Mouse (Mus musculus) hindbrain, embryonic 13.5 days (tissue): ENCODE results near the gene Hdc. TPM values are rescaled to one million over a fixed set of nuclear protein-coding genes. Genes with fewer than 3 reads are reported as not detected.
A peak's percentile ranks its signal among the peaks of the same experiment; 100 is the strongest.

ENCODE experiments used
- ATAC-seq: fragments of 200-750 bp; cut with Nextera tagmentation; 2 replicates; pipeline ENCODE4 v1.8.0; 2017; ENCODE audit warnings: moderate TSS enrichment; ENCODE audit not compliant: low FRiP score
- H3K27ac ChIP-seq: fragments of 300-500 bp; sonication (generic); 2 replicates; pipeline ENCODE4 v1.5.1; 2015; ENCODE audit warnings: inconsistent platforms, mild to moderate bottlenecking, moderate library complexity
- H3K27me3 ChIP-seq: fragments of 300-500 bp; sonication (generic); 2 replicates; pipeline ENCODE4 v1.6.1; 2015; ENCODE audit warnings: mild to moderate bottlenecking, inconsistent platforms
- H3K36me3 ChIP-seq: fragments of 300-500 bp; sonication (generic); 2 replicates; pipeline ENCODE4 v1.6.1; 2015; ENCODE audit warnings: mild to moderate bottlenecking, inconsistent platforms
- H3K4me1 ChIP-seq: fragments of 300-500 bp; sonication (generic); replicated peaks from 2 replicates; pipeline ENCODE4 v1.6.1; 2015; ENCODE audit warnings: inconsistent platforms
- H3K4me2 ChIP-seq: fragments of 300-500 bp; sonication (generic); 2 replicates; pipeline ENCODE4 v1.6.1; 2015; ENCODE audit warnings: inconsistent platforms, mild to moderate bottlenecking, moderate library complexity
- H3K4me3 ChIP-seq: fragments of 300-500 bp; sonication (generic); 2 replicates; pipeline ENCODE4 v1.5.1; 2015; ENCODE audit warnings: mild to moderate bottlenecking, inconsistent platforms
- H3K9ac ChIP-seq: fragments of 300-500 bp; sonication (generic); 2 replicates; pipeline ENCODE4 v1.6.1; 2015; ENCODE audit warnings: mild to moderate bottlenecking, inconsistent platforms
- H3K9me3 ChIP-seq: fragments of 300-500 bp; sonication (generic); 2 replicates; pipeline ENCODE4 v1.6.1; 2016; ENCODE audit warnings: inconsistent platforms
- whole genome bisulfite sequencing: fragments of 180-500 bp; shearing (Covaris S2); methylation state at CpG from one replicate; pipeline ENCODE4 v1.1.7; 2015; 5-methylcytosine and 5-hydroxymethylcytosine counted together
- polyA plus RNA-seq: library from polyadenylated mRNA; unstranded; fragments of >200 nt; fragmentation: Nextera tagmentation; extraction: Ambion mirVana; gene quantifications from 2 replicates; pipeline ENCODE4 v1.2.1, GENCODE M21; 2015

Hdc gene
- polyA plus RNA-seq, 1 experiment from 2014 or later, result 2.8 TPM

DNA sequence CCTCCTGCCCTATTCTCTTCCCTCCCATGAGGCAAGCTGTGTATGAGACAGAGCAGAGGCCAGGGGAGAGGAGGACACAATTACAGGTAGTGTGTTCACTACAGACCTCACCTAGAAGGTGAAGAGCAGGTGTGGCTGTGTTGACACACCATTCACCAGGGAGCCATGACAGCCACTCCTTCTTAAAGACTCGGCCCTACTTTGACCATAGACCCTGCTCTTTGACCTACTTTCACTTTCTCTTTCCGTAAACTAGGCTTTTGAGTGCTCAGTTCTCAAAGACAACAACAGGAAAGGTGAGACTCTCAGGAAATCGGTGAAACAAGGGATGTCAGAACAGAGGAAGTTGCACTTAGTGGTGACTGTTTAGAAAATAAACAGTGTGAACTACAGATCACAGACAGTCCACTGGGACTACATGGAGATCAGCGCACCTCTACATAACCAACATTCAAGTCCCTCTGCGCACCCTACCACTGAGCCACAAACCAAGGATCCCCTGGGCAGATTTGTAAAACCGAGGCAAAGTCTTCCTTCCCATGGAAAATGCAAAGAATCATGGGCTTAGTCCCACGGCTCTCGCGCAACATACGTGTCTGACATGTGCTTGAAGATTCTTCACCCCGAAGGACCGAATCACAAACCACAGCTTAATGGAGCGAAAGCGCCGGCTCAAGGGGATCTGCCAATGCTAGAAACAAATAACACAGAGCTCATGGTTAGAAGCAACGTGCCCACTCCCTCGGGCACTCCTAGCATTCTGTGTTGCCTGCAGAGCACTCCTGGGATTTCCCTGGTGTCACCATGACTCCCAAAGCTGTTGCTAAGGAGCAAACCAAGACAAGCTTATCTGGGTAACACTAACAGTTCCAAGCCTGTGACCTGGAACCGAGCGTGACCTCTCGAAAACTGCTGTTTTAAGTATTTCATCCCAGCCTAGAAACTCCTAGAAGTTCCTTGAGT is 21.5 kb downstream of the Hdc start:
- H3K4me2 ChIP-seq, result no peak overlapping the region
- no peaks in the 10 kb centered on the region for H3K9me3 ChIP-seq
- no peak for ATAC-seq
- H3K4me3 ChIP-seq, result no peak overlapping the region
- no peak overlapping the region for H3K9ac ChIP-seq
- no peak overlapping the region for H3K27ac ChIP-seq
- H3K4me1 ChIP-seq, result 0 out of 2 replicates have a peak, but pooled peaks cover 5% of the 10 kb centered on the region
- H3K36me3 ChIP-seq, result no peaks in the 10 kb centered on the region
- WGBS, result 86% methylated on average over 20 of the region's 20 CpGs
- H3K27me3 ChIP-seq, result no peaks in the 10 kb centered on the region

- Histone ChIP-seq H3K4me1 (0 out of 2 replicates have a peak, but pooled peaks cover 5% of the 10 kb centered on the region), H3K27me3 (no peaks in the 10 kb centered on the region), H3K36me3 (no peaks in the 10 kb centered on the region), H3K4me2 (no peak overlapping the region), H3K9ac (no peak overlapping the region), H3K27ac (no peak overlapping the region), H3K9me3 (no peaks in the 10 kb centered on the region), H3K4me3 (no peak overlapping the region)
- no peak for ATAC-seq
- WGBS, result 94% methylated on average over 7 of the region's 7 CpGs
Measured at GRCm38 (mm10) chr2:126596347-126597072, 22.6 kb downstream of the Hdc start.

DNA sequence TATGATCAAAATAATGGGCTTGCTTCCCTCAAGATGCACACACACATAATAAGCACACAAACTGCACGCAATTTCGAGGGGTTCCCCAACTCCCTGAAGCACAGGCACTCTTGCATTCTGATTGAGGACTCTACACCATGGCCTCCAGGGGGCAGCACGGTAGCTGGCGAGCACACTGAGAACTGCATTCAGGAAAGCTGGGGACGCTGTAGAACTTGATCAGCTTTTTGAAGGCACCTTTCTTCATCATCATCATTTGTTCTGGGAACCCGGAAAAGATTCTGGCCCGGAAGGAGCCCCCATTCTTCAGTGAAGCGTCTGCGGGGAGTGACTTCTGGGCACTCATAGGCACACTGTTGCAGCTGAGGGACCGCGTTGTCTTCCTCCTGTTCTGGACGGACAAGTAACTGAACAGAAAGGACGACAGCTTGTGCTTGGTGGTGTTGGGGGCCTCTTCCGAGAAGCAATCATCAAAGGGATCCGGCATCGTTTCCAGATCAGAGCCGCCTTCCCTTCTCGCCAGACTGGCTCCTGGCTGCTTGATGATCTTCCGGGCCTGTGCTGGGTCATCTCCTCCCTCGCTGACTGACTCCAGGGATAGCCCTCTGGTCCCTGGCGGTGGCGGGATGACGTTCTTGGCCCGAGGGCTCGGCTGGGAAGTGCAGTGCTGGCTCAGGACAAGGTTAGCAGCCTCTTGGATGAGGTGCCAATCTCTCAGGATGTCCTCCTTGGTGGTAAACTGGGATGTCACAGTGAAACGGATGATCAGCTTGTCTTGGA is 25.1 kb downstream of the Hdc start:
- no peak for ATAC-seq
- H3K4me1 ChIP-seq, result 0 out of 2 replicates have a peak, but pooled peaks cover 5% of the 10 kb centered on the region

DNA sequence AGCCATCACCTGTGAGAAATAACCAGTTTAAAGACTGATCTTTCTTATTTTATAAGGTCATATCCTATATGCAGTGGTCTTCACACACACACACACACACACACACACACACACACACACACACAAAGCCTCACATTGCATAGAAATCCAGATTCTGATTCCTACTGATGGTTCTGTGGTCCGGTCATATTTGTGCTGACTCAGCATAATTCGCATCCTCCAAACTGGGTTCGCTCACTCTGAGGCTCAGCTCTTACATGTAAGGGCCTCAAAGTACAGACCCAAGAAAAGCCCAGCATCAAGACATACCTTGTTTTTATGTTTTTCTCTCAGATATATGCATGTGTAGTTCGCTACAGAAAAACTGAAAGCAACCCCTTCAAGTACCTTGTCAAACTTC is 27.8 kb downstream of the Hdc start:
- Histone ChIP-seq H3K36me3 (peaks cover 12% of the 10 kb centered on the region), H3K4me1 (0 out of 2 replicates have a peak, but pooled peaks cover 5% of the 10 kb centered on the region), H3K4me2 (no peak overlapping the region), H3K27me3 (no peaks in the 10 kb centered on the region), H3K4me3 (no peak overlapping the region), H3K9ac (no peak overlapping the region), H3K27ac (no peak overlapping the region), H3K9me3 (no peaks in the 10 kb centered on the region)
- 91% methylated on average over 4 of the region's 4 CpGs for WGBS
- ATAC-seq, result no peak

More for the DNA sequence above, 25.1 kb downstream of the Hdc start:
- Histone ChIP-seq H3K4me2 (peak overlapping the region; percentile 51), H3K27me3 (no peaks in the 10 kb centered on the region), H3K27ac (no peak overlapping the region), H3K9ac (peak overlapping the region; percentile 51), H3K4me3 (peak overlapping the region; percentile 28), H3K9me3 (no peaks in the 10 kb centered on the region), H3K36me3 (no peaks in the 10 kb centered on the region)
- 33% methylated on average over 26 of the region's 26 CpGs for WGBS

GRCm38 (mm10) chr2:126587468-126587867 is 31.6 kb downstream of the Hdc start:
- H3K4me3 ChIP-seq, result no peak overlapping the region
- H3K9me3 ChIP-seq, result no peaks in the 10 kb centered on the region
- 85% methylated on average over 3 of the region's 3 CpGs for WGBS
- no peak overlapping the region for H3K27ac ChIP-seq
- H3K4me1 ChIP-seq, result no peaks in the 10 kb centered on the region
- no peak overlapping the region for H3K4me2 ChIP-seq
- peaks cover 16% of the 10 kb centered on the region for H3K36me3 ChIP-seq
- no peaks in the 10 kb centered on the region for H3K27me3 ChIP-seq
- no peak overlapping the region for H3K9ac ChIP-seq
- ATAC-seq, result no peak

GRCm38 (mm10) chr2:126584621-126585369 is 34.3 kb downstream of the Hdc start:
- Histone ChIP-seq H3K9me3 (no peaks in the 10 kb centered on the region), H3K9ac (no peak overlapping the region), H3K27me3 (no peaks in the 10 kb centered on the region), H3K27ac (no peak overlapping the region), H3K36me3 (peaks cover 18% of the 10 kb centered on the region), H3K4me1 (no peaks in the 10 kb centered on the region), H3K4me3 (no peak overlapping the region), H3K4me2 (no peak overlapping the region)
- no peak for ATAC-seq
- WGBS, result 85% methylated on average over 8 of the region's 8 CpGs

GRCm38 (mm10) chr2:126583960-126584359 is 35.1 kb downstream of the Hdc start:
- H3K9ac ChIP-seq, result no peak overlapping the region
- H3K4me2 ChIP-seq, result no peak overlapping the region
- no peak overlapping the region for H3K4me3 ChIP-seq
- peaks cover 18% of the 10 kb centered on the region for H3K36me3 ChIP-seq
- H3K4me1 ChIP-seq, result no peaks in the 10 kb centered on the region
- 81% methylated on average over 6 of the region's 6 CpGs for WGBS
- no peak for ATAC-seq
- no peak overlapping the region for H3K27ac ChIP-seq
- H3K9me3 ChIP-seq, result no peaks in the 10 kb centered on the region
- no peaks in the 10 kb centered on the region for H3K27me3 ChIP-seq

- peaks cover 9% of the 10 kb centered on the region; the same call in 1 of the 2 replicates for H3K36me3 ChIP-seq
- H3K4me3 ChIP-seq, result no peak overlapping the region
- ATAC-seq, result no peak
- no peak overlapping the region for H3K27ac ChIP-seq
- H3K9ac ChIP-seq, result no peak overlapping the region
- WGBS, result 93% methylated on average over 1 of the region's 1 CpGs
- no peaks in the 10 kb centered on the region for H3K4me1 ChIP-seq
- H3K9me3 ChIP-seq, result no peaks in the 10 kb centered on the region
- H3K27me3 ChIP-seq, result no peaks in the 10 kb centered on the region
- H3K4me2 ChIP-seq, result no peak overlapping the region
Measured at GRCm38 (mm10) chr2:126579282-126579681, 39.8 kb downstream of the Hdc start.

DNA sequence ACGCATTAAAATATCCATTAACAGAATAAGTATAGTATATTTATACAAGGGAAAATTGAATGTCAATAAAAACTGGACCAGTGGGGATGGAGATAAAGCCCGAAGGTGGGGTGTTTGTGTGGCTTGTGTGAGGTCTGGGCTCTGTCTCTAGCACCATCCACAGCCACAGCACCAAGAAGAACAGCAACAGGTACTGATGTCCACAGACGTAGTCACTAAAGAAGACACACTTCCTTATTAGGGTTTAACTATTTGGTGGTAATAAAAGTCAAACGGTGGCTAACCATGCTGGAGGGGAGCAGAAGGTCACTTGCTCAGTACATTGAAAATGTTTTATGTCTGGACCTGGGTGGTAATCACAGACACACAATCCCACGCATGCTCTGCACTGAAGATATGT is 41.7 kb downstream of the Hdc start:
- 92% methylated on average over 5 of the region's 5 CpGs for WGBS
- no peak for ATAC-seq
- no peak overlapping the region for H3K9ac ChIP-seq

GRCm38 (mm10) chr2:126575391-126576176 is 43.5 kb downstream of the Hdc start:
- no peak for ATAC-seq
- H3K4me2 ChIP-seq, result no peak overlapping the region
- peaks cover 11% of the 10 kb centered on the region; the same call in 1 of the 2 replicates for H3K36me3 ChIP-seq
- H3K27me3 ChIP-seq, result no peaks in the 10 kb centered on the region
- no peaks in the 10 kb centered on the region for H3K4me1 ChIP-seq
- H3K9me3 ChIP-seq, result peaks cover 6% of the 10 kb centered on the region
- no peak overlapping the region for H3K9ac ChIP-seq
- WGBS, result 87% methylated on average over 11 of the region's 11 CpGs
- no peak overlapping the region for H3K4me3 ChIP-seq
- H3K27ac ChIP-seq, result no peak overlapping the region

More for the DNA sequence above, 41.7 kb downstream of the Hdc start:
- no peak overlapping the region for H3K4me2 ChIP-seq
- H3K9me3 ChIP-seq, result no peaks in the 10 kb centered on the region
- H3K27me3 ChIP-seq, result no peaks in the 10 kb centered on the region
- no peak overlapping the region for H3K27ac ChIP-seq
- no peaks in the 10 kb centered on the region for H3K4me1 ChIP-seq
- H3K36me3 ChIP-seq, result peaks cover 9% of the 10 kb centered on the region; the same call in 1 of the 2 replicates
- H3K4me3 ChIP-seq, result no peak overlapping the region

- no peak for ATAC-seq
- 94% methylated on average over 4 of the region's 4 CpGs for WGBS
- no peak overlapping the region for H3K27ac ChIP-seq
- peaks cover 12% of the 10 kb centered on the region for H3K9me3 ChIP-seq
- H3K9ac ChIP-seq, result no peak overlapping the region
- 0 out of 2 replicates have a peak, but pooled peaks cover 8% of the 10 kb centered on the region for H3K36me3 ChIP-seq
- no peaks in the 10 kb centered on the region for H3K27me3 ChIP-seq
- H3K4me1 ChIP-seq, result no peaks in the 10 kb centered on the region
- H3K4me2 ChIP-seq, result no peak overlapping the region
- no peak overlapping the region for H3K4me3 ChIP-seq
Measured at GRCm38 (mm10) chr2:126572747-126573146, 46.4 kb downstream of the Hdc start.
